In the genomic region with DNA sequence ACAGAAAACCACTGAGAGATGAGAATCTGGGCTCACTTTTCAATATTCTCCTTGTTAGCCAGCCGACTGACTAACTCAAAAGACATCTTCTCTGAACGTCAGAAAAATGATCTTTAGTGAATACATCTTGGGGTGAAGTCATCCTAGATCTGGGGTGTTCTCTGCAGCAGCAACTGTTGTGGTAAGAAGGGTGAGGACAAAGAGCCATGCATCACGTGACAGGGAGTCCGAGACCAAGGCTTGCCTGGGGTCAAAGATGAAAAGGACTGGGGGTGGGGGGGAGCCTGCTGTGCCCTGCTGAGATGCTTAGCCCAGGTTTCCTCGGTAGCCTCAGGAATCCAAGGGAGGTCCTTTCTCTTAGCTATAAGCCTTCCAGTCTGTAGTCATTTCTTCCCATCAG, we compare ENCODE assay signal across 21 mouse cellular contexts. TPM values are rescaled to one million over a fixed set of nuclear protein-coding genes. Genes with fewer than 3 reads are reported as not detected.
DNase-seq lines count a peak whose midpoint lies in the region; ATAC-seq and TF ChIP-seq lines count a peak whose summit lies in the region.
"Had no signal": no experiment of that assay in that cellular context is flagged by ENCODE, and none has a peak within 500 bp of the region (broad histone marks: within the 10 kb centered on the region; RNA-seq: fewer than 3 reads in every experiment).

No protein-coding gene starts in this region.

- H3K4me3 ChIP-seq in C2C12 (ENCODE audit: insufficient read depth, poor library complexity, severe bottlenecking), result no peak overlapping the region
- H3K4me3 ChIP-seq in forebrain, embryonic 15.5 days, result no peak overlapping the region
- H3K4me3 ChIP-seq: embryonic facial prominence, embryonic 10.5 days; embryonic facial prominence, embryonic 12.5 days; forebrain, embryonic 13.5 days had no signal

- H3K9me3 ChIP-seq in forebrain, embryonic 15.5 days, result no peaks in the 10 kb centered on the region
- H3K9me3 ChIP-seq: embryonic facial prominence, embryonic 12.5 days had no signal

- H3K4me1 ChIP-seq in forebrain, embryonic 15.5 days, result no peaks in the 10 kb centered on the region; the same call in 1 of the 2 replicates

- 50% methylated on average over 5 of the region's 5 CpGs for WGBS in forebrain, embryonic 15.5 days

- no peak overlapping the region for H3ac ChIP-seq in C2C12 (ENCODE audit: control insufficient read depth, insufficient read length, low read depth)

- no peaks in the 10 kb centered on the region for H3K27me3 ChIP-seq in C2C12 (ENCODE audit: control insufficient read depth, insufficient read depth, insufficient read length)
- 0 out of 2 replicates have a peak, but pooled peaks cover 5% of the 10 kb centered on the region for H3K27me3 ChIP-seq in forebrain, embryonic 15.5 days

- H3K79me2 ChIP-seq in C2C12 (ENCODE audit: control insufficient read depth, insufficient read depth), result no peaks in the 10 kb centered on the region

- no peak overlapping the region for H3K4me2 ChIP-seq in forebrain, embryonic 15.5 days (replicated peaks)
- H3K4me2 ChIP-seq: embryonic facial prominence, embryonic 12.5 days; forebrain, embryonic 13.5 days had no signal

- no peak overlapping the region for H3K27ac ChIP-seq in forebrain, embryonic 15.5 days (replicated peaks)
- H3K27ac ChIP-seq: embryonic facial prominence, embryonic 10.5 days; embryonic facial prominence, embryonic 12.5 days; forebrain, embryonic 13.5 days had no signal

- peak; percentile 28 for DNase-seq in NIH3T3 (ENCODE audit: low read depth)
- no peak for DNase-seq in layer of hippocampus, postnatal 14 days (ENCODE audit: low spot score in 2 of 2)
- DNase-seq in neural tube, embryonic 10.5 days (ENCODE audit: extremely low spot score, low spot score), result no peak
- DNase-seq: adrenal gland, adult 2 months; adrenal gland, postnatal 10 days; adrenal gland, postnatal 25 days; B cell, adult 2 months; cerebellum, adult 11-12 months; cerebellum, adult 2 months; cerebellum, adult 9-10 months; cerebellum, postnatal 10 days; cerebellum, postnatal 25 days had no signal

- H3K79me3 ChIP-seq in C2C12 (ENCODE audit: low read depth), result no peaks in the 10 kb centered on the region

- no peak overlapping the region for H3K9ac ChIP-seq in forebrain, embryonic 15.5 days (replicated peaks)
- H3K9ac ChIP-seq: embryonic facial prominence, embryonic 12.5 days; forebrain, embryonic 13.5 days had no signal

- TF ChIP-seq CTCF in C2C12 (IDR thresholded peaks at IDR 0.05; ENCODE audit: control insufficient read depth, insufficient read depth, insufficient read length), result no peak

- no peaks in the 10 kb centered on the region for H3K36me3 ChIP-seq in C2C12 (ENCODE audit: control insufficient read depth, insufficient read depth)
- no peaks in the 10 kb centered on the region for H3K36me3 ChIP-seq in forebrain, embryonic 15.5 days
- H3K36me3 ChIP-seq: embryonic facial prominence, embryonic 10.5 days; embryonic facial prominence, embryonic 12.5 days had no signal

- no peak for ATAC-seq in forebrain, embryonic 15.5 days (replicated peaks)
- ATAC-seq: forebrain, embryonic 13.5 days; forebrain, embryonic 16.5 days had no signal

TF ChIP-seq in C2C12, 6 proteins besides CTCF, POLR2A, EP300 and RAD21:
- no peak for TF ChIP-seq CEBPB (IDR thresholded peaks at IDR 0.05; ENCODE audit: low read depth)
- no peak for TF ChIP-seq MYOD1 (IDR thresholded peaks at IDR 0.05; ENCODE audit: control insufficient read depth, insufficient read length, low read depth)
- peak; percentile 90 for TF ChIP-seq USF1 (IDR thresholded peaks at IDR 0.05; ENCODE audit: low read depth)
- TF ChIP-seq FOSL1 (IDR thresholded peaks at IDR 0.05; ENCODE audit: insufficient read depth, low read length, poor library complexity, severe bottlenecking), result no peak

RNA-seq across cellular contexts. Expression of a gene that starts 17.5 kb away (rescaled TPM):
- 8.0 TPM for polyA plus RNA-seq in C2C12 (2012; fragmentation: generic; extraction: Trizol)
- total RNA-seq in layer of hippocampus, postnatal 14 days (2021), result under 1 TPM; 0.10 to 0.41 TPM
- 0.04 TPM in 1 of 2 replicates, not detected in the other for polyA plus RNA-seq in forebrain, embryonic 15.5 days (2015; fragmentation: Nextera tagmentation; extraction: Ambion mirVana)
- total RNA-seq: adrenal gland, adult 2 months; adrenal gland, postnatal 25 days had no signal
- polyA plus RNA-seq: adrenal gland, adult 2 months; cortical plate, adult 2 months had no signal

RNA-seq across cellular contexts. Expression of a gene that starts 58.6 kb away (rescaled TPM):
- polyA plus RNA-seq in C2C12 (2012; fragmentation: generic; extraction: Trizol), result not detected
- total RNA-seq in layer of hippocampus, postnatal 14 days (2021), result 1 to 10 TPM; 3.1 to 3.8 TPM
- polyA plus RNA-seq in forebrain, embryonic 15.5 days (2015; fragmentation: Nextera tagmentation; extraction: Ambion mirVana), result not detected in 2 replicates
- total RNA-seq: adrenal gland, adult 2 months; adrenal gland, postnatal 25 days had no signal
- polyA plus RNA-seq: brain, embryonic 14.5 days; embryonic facial prominence, embryonic 10.5 days; forebrain, embryonic 11.5 days; forebrain, embryonic 13.5 days; forebrain, embryonic 16.5 days had no signal
